Mouse (Mus musculus) adrenal gland, postnatal 4 days (tissue): ENCODE results near the gene Nadk2. TPM values are rescaled to one million over a fixed set of nuclear protein-coding genes. Genes with fewer than 3 reads are reported as not detected.

Source experiments
- DNase-seq, 2 experiments: peaks; one replicate each; pipeline ENCODE4 v3.0.0; 2021 to 2022; ENCODE audit warnings: low spot score in 2 of 2, mixed read lengths in 2 of 2
- long read RNA-seq, 2 experiments: library from polyadenylated mRNA; stranded (forward); transcript quantifications; one replicate each; pipeline ENCODE4 v2.0.0; 2021
- total RNA-seq, 2 experiments: library from RNA; stranded (reverse); gene quantifications; 2 replicates each; pipeline ENCODE4 v1.2.3; 2021

The Nadk2 gene
- total RNA-seq, result 10 to 100 TPM; 90.3 to 90.6 TPM
- long read RNA-seq, experiment 1, full-length matches to known transcripts, result 33 of 87 reads
- long read RNA-seq, experiment 1, partial matches to known transcripts, result 6 of 87 reads
- long read RNA-seq, experiment 1, other reads (novel, unspliced or antisense), result 48 of 87 reads
- long read RNA-seq, experiment 2, full-length matches to known transcripts, result 88 of 248 reads
- long read RNA-seq, experiment 2, partial matches to known transcripts, result 16 of 248 reads
- long read RNA-seq, experiment 2, other reads (novel, unspliced or antisense), result 144 of 248 reads

- DNase-seq, result peak; percentile 96 to 99
Measured at GRCm38 (mm10) chr15:9070912-9071555, at the start of gene Nadk2. Gene Nadk2 (plus strand): TSS chr15:9071260.

DNA sequence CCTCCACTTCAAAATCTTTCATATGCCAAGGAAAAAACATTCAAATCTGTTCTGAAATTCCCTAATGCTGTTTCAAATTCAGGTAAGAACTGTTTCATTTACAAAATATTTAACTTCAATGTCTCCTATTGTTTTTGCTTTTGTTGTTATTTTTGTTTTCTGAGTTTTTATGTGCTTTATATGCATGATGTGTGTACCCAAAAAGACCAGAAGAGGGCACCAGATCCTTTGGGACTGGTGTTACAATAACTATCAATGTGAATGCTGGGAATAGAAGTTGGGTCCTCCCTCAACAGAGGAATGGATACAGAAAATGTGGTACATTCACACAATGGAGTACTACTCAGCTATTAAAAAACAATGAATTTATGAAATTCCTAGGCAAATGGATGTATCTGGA is 15.4 kb upstream of the Nadk2 start:
- no peak for DNase-seq

DNA sequence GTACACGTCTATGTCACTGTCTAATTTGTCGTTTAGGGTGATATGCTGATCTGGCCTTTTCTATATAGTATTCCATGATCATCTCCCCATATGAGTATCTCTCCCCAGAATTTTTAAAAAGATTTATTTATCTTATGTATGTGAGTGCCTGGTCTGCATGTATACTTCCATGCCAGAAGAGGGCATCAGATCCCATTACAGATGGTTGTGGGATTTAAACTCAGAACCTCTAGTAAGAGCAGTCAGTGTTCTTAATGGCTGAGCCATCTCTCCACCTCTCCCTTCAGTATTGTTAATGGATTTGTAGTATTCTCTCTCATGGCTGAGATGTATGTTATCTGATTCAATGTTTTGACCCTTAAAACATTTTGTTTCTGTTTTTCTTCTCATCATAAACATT is 11.2 kb upstream of the Nadk2 start:
- no peak for DNase-seq

DNA sequence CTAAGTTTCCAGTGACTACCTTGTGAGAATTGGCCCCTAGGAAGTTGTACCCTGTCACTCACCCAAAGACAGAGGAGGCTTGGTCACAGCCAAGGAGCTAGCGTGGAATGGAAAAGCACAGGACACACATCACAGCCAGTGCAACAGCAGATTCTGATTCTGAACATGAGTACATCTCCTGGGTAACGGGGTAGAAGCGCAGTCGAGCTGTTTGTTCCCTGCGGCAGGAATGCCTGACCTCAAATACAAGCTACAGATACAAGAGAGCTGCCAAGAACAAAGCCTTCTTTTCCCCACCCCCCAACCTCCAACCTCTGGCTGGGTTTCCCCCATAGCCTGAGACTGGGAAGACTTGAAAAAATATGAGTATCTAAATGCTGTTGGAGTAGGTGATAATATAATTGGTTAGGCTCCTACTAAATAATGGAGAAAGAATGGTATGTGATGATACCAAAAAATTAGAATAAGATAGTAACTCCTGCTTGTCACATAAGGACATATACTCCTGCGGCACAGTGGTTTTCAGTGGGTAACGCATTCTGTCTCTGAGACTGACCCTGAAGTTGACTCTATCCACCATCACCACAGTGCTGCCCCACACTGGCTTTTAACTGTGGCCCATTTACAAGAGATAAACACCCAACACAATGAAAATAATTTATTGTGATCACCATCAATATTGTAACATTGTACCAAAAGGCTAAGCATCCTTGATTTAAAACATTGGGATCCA is 9.7 kb upstream of the Nadk2 start:
- no peak for DNase-seq

GRCm38 (mm10) chr15:9068881-9069280 is 2.2 kb upstream of the Nadk2 start:
- DNase-seq, result no peak

DNA sequence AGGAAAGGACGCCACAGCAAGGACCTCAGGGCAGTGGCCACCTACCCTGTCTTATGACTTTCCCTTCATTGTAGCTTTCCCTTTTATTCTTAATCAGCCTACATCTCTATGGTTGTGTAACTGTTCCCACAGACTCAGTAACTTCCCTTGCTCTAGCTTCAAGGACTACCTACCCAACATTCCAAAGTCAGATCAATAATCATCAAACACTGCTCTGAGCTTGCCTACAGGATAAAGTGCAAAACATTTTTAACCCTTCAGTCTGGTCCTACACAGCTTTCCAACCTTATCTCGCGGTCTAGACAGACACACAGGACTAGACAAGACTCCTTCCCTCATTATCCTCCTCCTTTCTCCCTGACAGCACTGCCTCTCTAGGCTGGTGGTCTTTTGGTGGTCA is 707 bp upstream of the Nadk2 start:
- no peak for DNase-seq

DNA sequence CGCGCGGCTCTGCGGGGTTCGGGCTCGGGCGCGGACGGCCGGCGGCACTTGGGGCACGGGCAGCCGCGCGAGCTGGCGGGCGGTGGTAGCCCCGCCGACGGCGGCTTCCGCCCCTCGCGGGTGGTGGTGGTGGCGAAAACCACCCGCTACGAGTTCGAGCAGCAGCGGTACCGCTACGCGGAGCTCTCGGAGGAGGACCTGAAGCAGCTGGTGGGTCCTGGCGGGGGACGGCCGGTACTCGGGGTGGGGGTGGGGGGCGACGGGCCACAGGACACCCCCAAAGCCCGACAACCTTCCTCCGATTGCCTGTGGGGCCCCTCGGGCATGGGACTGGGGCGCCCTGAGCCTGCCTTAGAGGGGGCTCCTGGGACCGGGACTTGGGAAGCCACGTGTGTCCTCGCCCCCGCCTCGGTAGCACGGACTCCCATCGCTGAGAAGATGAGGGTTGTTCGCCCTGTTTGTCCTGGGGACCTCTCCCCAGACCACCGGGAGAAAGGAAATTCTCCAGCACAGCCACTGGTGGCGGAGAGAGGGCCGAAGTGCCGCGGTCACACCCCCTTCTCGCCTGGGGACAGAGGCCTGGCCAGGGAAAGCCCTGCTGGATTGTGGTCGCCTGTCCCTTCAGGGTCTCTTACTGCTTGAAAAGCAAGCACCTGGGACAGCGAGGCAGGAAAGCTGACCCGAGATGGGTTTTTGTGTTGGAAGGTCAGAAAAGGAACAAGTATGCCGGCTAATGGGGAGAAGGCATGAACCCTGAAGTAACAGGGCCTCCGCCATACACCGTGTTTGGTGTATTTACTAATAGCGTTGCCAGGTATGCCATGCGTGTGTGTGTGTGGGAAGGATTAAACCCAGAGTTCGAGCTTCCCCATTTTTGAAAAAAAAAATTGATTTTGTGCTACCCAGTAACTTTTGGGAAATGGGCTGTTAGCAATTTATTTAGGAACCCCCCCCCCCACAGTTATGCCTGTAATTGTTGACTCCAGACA is 790 bp downstream of the Nadk2 start:
- peak; percentile 9 to 43 for DNase-seq

DNA sequence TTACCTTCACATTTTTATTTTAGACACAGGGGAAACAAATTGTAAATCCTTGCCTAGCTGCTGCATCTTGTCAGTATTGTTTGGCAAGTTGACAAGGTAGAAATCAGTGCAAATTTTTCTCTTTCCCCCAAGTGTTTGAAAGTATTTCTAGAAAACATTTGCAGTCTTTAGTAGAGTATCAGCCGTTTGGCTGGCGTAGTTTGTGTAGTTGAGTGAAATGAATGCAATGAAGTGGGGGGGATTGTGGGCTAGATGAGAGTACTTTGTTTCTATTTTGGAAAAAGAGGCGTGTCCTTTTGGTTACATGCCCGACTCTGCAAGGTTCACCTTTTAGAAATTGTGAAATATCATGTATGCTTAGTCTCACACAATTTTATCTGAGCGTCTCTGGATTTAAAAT is 1.6 kb downstream of the Nadk2 start:
- no peak for DNase-seq

DNA sequence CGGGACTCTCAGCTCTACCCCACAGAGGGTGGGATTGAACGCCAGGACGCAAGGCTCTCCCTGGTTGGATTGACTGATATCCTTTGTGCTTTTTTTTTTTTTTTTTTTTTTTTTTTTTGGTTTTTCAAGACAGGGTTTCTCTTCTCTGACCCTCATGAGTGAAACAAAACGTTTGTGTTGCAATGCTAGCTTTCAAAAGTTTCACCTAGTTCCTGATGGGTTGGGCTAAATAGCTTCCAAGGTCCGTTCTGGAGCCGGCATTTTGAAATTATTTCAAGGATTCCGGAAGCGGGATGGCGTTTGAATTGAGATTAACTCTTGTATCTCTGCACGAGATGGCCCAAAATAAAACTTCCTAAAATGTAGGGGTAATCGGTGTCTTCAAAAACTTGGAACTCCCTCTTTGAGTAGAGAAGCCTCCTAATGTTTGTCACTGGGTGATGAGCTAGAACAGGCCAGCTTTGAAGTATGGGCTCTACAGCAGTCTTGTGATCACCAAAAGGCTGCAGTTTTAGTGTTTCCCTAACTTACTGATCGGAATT is 2.1 kb downstream of the Nadk2 start:
- no peak for DNase-seq

GRCm38 (mm10) chr15:9073684-9074083 is 2.6 kb downstream of the Nadk2 start:
- no peak for DNase-seq

DNA sequence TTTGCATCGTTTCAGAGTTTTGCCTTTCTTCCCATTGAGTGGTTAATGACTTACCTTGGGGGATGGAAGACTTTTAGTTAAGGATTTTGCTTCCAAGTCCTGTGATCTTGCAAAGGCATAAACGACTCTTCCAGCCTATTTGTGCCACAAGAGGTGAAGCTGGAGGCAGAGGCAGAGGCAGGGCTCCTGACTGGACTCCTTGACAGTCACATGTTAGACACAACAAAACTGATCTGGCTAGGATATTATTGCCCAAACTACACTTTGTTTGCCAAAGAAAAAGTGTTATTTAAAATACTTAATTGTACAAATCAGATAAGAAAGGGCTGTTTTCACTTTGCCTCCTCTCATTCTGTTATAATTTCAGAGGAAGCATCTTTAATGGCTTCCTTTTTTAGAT is 3.1 kb downstream of the Nadk2 start:
- DNase-seq, result no peak

GRCm38 (mm10) chr15:9074671-9075070 is 3.6 kb downstream of the Nadk2 start:
- DNase-seq, result no peak

- DNase-seq, result no peak
Measured at GRCm38 (mm10) chr15:9075608-9076200, 4.6 kb downstream of the Nadk2 start.

DNA sequence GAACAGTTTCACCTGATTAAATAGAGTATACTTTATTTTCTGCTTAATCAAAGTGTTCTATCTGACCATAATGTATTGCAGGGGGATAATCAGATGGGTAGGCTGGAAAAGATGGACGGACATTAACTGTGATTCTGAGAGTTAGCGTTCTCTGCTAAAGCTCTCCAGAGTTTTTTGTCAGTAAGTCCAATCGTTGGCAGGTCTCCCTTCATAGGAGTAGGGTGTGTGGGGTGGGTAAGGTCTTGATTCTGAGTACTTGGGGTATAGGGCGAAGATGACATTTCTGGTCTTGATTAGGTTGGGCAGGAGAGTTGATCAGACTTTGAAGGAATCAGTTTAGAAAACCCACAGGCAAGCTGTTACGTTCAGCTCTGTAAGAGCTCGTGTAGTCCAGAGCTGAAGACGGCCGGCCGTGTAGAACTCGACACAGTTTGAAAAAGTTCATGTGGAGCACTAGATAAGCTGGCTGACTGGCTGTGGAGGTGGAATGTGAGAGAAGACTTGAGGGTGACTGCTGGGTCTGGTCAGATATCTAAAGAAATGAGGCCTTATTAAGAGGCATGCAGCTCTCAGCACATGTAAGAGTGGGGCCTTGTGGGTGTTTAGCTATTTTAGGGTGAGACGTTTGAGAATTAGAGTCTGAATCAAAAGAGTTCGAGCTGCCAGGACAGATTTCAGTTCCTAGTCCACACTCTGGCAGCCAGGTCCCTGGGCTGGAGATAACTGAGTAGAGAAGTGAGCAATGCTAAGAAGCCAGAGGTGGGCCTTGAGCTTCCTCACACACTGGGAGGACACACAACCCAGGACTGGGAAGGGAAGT is 7.6 kb downstream of the Nadk2 start:
- no peak for DNase-seq

DNA sequence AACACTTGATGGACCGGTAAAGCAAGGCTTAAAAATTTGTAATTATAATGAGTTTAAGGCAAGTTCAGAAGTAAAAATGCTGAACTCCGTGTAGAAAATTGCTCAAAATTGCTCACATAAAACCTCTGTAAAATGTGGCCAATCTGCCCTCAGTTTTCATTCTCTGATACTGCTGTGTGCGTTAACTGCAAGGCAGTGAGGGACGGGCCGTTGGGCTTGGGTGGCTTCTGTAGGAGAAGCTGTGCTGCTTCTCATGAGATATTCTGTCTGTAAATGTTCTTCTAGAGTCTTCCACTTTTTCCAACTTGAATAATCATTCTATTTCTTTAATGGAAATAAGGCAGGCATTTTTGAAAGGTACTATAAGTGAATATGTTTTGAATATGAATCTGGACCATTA is 8.6 kb downstream of the Nadk2 start:
- DNase-seq, result no peak

DNA sequence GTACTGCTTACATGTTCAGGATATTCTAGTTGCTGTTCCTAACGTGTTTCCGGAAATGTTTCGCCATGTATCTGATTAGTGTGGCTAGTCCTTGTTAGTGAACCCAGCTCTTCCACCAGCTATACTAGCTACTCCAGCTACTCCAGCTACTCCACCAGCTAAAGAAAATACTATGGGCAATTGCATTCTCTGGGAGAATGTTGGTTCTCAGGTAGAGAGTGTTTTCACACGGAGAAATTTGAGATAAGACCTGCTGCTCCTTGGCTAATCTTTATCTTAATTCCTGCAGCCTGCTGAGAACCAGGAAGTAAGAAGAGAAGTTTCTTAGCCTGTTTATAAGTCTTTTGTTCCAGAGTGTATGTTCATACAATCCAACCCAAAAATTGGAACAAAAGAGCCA is 9.1 kb downstream of the Nadk2 start:
- no peak for DNase-seq

DNA sequence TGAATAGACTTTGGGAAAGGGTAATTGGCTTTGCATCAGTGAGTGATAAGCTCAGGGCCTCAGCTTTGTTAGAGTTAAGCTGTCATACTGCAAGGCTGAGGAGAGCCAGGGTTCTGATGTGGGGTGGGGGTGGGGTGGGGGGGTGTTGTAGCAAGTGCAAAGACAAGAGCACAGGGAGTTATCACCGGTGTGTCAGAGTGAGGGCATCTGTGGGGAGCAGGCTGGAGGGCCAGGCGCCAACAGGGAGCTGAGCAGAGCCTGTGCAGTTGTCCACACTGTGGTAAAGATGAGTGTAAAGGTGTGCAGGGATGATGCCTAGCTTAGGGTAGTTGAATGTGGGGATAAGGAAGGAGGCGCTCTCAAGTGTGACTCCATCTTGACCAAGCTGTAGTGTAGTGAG is 10.2 kb downstream of the Nadk2 start:
- no peak for DNase-seq

GRCm38 (mm10) chr15:9082753-9083152 is 11.7 kb downstream of the Nadk2 start:
- no peak for DNase-seq

DNA sequence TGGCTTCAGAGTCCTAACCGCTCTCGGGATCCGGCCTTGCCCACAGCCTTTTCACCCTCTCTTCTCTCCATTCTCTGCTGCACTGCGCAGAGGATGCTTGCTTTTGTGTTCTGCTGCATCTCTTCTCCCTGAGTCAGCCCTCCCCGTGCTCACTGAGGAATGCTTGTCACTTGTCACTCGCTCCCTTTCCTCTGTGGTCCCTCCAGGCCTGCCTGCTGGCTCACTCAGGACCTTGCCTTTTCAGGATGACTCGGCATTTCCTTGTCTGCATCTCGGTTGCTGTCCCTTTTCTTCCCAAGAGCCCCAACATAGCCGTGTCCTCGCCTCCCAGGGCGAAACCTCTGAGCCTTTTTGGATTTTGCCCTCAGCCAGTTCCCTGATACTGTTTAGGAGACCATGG is 15.8 kb downstream of the Nadk2 start:
- DNase-seq, result no peak

DNA sequence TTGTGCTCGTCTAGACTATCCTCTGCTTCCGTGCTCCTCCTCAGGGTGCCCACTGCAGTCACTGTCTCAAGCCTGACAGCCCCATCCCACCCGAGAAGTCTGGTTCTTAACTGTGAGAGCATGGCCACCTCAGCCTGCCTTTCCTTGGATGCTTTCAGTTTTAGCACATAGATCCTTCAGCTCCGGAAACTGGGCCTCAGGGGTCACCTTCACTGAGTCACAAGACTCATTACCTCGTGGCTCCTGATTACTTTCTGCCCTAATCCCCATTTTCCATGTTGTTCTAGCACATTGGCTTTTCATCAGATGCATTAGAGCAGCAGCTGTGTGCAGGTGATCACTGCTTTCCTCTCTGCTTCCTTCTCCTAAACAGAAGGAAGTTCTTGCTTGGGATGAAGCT is 16.4 kb downstream of the Nadk2 start:
- no peak for DNase-seq
